Mouse (Mus musculus) activated CD4-positive, CD25-positive, alpha-beta regulatory T cell (primary cell): Measurements from ENCODE around the gene Tpo. TPM values are rescaled to one million over a fixed set of nuclear protein-coding genes. Genes with fewer than 3 reads are reported as not detected.

ENCODE experiments used
- polyA plus RNA-seq, 2 experiments: library from polyadenylated mRNA; unstranded; fragments of 100-300 nt; shearing (Covaris generic); gene quantifications; one replicate each; pipeline ENCODE4 v1.2.1; 2017

Tpo gene
- under 1 TPM in 1 of 2 experiments, not detected in 1; 0.18 TPM for polyA plus RNA-seq

DNA sequence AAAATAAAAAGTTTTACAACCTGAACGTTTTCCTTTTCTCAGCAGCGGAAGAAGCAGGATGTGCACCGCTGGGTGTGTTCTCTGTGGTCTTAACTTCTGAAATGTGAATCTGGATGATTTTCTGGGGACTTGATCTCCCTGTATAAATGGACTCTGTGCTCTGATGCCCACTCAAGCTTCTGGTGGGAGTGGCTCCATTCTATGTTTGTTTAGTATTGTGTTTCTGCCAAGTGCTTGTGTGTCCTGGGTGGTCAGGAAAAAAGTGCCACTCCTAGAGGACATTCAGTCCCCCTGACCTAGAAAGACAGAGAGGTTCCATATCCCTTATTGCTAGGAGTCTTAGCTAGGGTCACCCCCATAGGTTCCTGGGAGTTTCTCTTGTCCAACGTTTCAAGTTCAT, at the start of gene Tpo:
Gene Tpo (minus strand): TSS at position 101 of the 400 bp plus-strand sequence.

Other genes starting within 250 kb of the Tpo start
- gene Pxdn, start 195.0 kb downstream of the Tpo start, polyA plus RNA-seq: under 1 TPM in 1 of 2 experiments, not detected in 1; 0.18 TPM
- under 1 TPM in 1 of 2 experiments, not detected in 1; 0.38 TPM for gene Sntg2, start 240.8 kb upstream of the Tpo start, polyA plus RNA-seq